Mouse (Mus musculus) brain, embryonic 14.5 days (tissue): ENCODE results near the gene Diaph3.

Source experiments
- CTCF ChIP-seq: fragments of 200-500 bp; IDR thresholded peaks from 2 replicates; pipeline ENCODE4 v1.5.1; 2012; ENCODE audit warnings: inconsistent platforms, mild to moderate bottlenecking, moderate library complexity, borderline replicate concordance; ENCODE audit not compliant: insufficient read depth, insufficient read length; ENCODE audit errors: extremely low read depth
- POLR2A ChIP-seq: fragments of 200-500 bp; IDR thresholded peaks from 2 replicates; pipeline ENCODE4 v1.6.1; 2012; ENCODE audit warnings: mild to moderate bottlenecking, inconsistent platforms, borderline replicate concordance; ENCODE audit not compliant: poor library complexity, insufficient read depth, insufficient read length, severe bottlenecking; ENCODE audit errors: extremely low read depth

DNA sequence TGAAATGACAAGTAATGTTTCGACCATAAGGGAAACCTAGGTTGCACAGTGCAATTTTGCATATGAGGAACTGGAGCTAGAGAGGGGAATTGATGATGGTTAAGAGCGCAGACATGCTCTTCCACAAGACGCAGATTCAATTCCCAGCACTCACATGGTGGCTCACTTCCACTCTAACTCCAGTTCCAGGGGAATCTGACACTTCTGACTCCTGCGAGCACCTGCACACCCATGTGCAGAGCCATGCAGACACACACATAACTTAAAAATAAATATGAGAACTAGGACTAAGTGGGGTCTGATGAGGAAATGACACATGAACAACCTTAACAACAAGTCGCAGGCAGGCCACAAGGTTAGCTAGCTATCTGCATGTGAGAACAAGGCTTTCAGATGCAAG lies 15.5 kb downstream of the Diaph3 start:
- TF ChIP-seq CTCF = no peak
- no peak for TF ChIP-seq POLR2A
